ENCODE assay signal across 17 mouse cellular contexts in genomic region chr4:30609795-30610194, GRCm38 (mm10).
"Had no signal": no experiment of that assay in that cellular context is flagged by ENCODE, and none has a peak within 500 bp of the region (broad histone marks: within the 10 kb centered on the region; RNA-seq: fewer than 3 reads in every experiment).

No protein-coding gene starts in this region.

- H3K4me2 ChIP-seq: kidney, embryonic 15.5 days; limb, embryonic 12.5 days; limb, embryonic 15.5 days; liver, embryonic 11.5 days; lung, embryonic 14.5 days had no signal

- H3K27me3 ChIP-seq: kidney, embryonic 15.5 days; limb, embryonic 12.5 days; limb, embryonic 15.5 days had no signal

- H3K9ac ChIP-seq: kidney, embryonic 15.5 days; limb, embryonic 12.5 days; limb, embryonic 15.5 days; liver, embryonic 14.5 days; liver, postnatal 0 days; lung, embryonic 14.5 days had no signal

- H3K4me3 ChIP-seq: kidney, embryonic 15.5 days; left cerebral cortex, adult 2 months; limb, embryonic 12.5 days; limb, embryonic 15.5 days had no signal

- DNase-seq: kidney, adult 11 months; kidney, adult 8-10 months; kidney, postnatal 10 days; kidney, postnatal 36 days; layer of hippocampus, postnatal 36 days; liver, postnatal 0 days; lung, embryonic 14.5 days; thymus, adult 18-20 months; thymus, postnatal 14 days had no signal

- H3K36me3 ChIP-seq: kidney, embryonic 15.5 days; limb, embryonic 12.5 days; limb, embryonic 15.5 days had no signal

- H3K27ac ChIP-seq: kidney, embryonic 15.5 days; left cerebral cortex, adult 2 months; limb, embryonic 12.5 days; limb, embryonic 15.5 days; liver, embryonic 14.5 days; macrophage had no signal

- H3K9me3 ChIP-seq: kidney, embryonic 15.5 days; limb, embryonic 12.5 days; limb, embryonic 15.5 days had no signal

- H3K4me1 ChIP-seq: kidney, embryonic 15.5 days; limb, embryonic 12.5 days; limb, embryonic 15.5 days had no signal

- ATAC-seq: liver, postnatal 0 days; lung, postnatal 0 days had no signal
